Comparison of ENCODE assay signal across 9 mouse cellular contexts in genomic region chr8:84770100-84770953, GRCm38 (mm10). TPM values are rescaled to one million over a fixed set of nuclear protein-coding genes. Genes with fewer than 3 reads are reported as not detected.
A peak's percentile ranks its signal among the peaks of the same experiment; 100 is the strongest.
DNase-seq lines count a peak whose midpoint lies in the region; ATAC-seq lines count a peak whose summit lies in the region.
"Had no signal": no experiment of that assay in that cellular context is flagged by ENCODE, and none has a peak within 500 bp of the region (broad histone marks: within the 10 kb centered on the region; RNA-seq: fewer than 3 reads in every experiment).

No protein-coding gene starts in this region.

- peak overlapping the region; percentile 55 for H3K4me2 ChIP-seq in neural tube, embryonic 13.5 days

- no peak overlapping the region for H3K27ac ChIP-seq in neural tube, embryonic 13.5 days (replicated peaks)

- H3K4me1 ChIP-seq in neural tube, embryonic 13.5 days (replicated peaks) = peaks cover 78% of the 10 kb centered on the region

- ATAC-seq in cerebellum, adult (ENCODE audit: insufficient number of reproducible peaks, low FRiP score, low TSS enrichment) = no peak
- ATAC-seq in neural tube, embryonic 13.5 days (ENCODE audit: low read depth) = no peak

- no peaks in the 10 kb centered on the region for H3K36me3 ChIP-seq in neural tube, embryonic 13.5 days

- WGBS in neural tube, embryonic 13.5 days = 33% methylated on average over 12 of the region's 12 CpGs

- no peaks in the 10 kb centered on the region for H3K9me3 ChIP-seq in neural tube, embryonic 13.5 days

- H3K4me3 ChIP-seq in neural tube, embryonic 13.5 days = peak overlapping the region; percentile 31

- H3K9ac ChIP-seq in neural tube, embryonic 13.5 days = peak overlapping the region; percentile 54

- DNase-seq in cerebellum, adult 9-10 months = peak; percentile 62
- DNase-seq in neural tube, embryonic 10.5 days (ENCODE audit: extremely low spot score, low spot score) = no peak
- DNase-seq in lung, postnatal 10 days = peak; percentile 62
- no peak for DNase-seq in urinary bladder, adult 2 months (ENCODE audit: low spot score)
- no peak for DNase-seq in right cerebral cortex, postnatal 10 days (ENCODE audit: low spot score in 2 of 2)
- DNase-seq in adrenal gland, adult 18-20 months (ENCODE audit: low spot score in 2 of 2) = no peak
- DNase-seq: gastrocnemius, postnatal 10 days had no signal

- peaks cover 88% of the 10 kb centered on the region for H3K27me3 ChIP-seq in neural tube, embryonic 13.5 days

RNA-seq across cellular contexts. Expression of gene Nfix, which starts 29.8 kb away (rescaled TPM):
- 28.7 and 34.4 TPM in 2 replicates for polyA plus RNA-seq in neural tube, embryonic 13.5 days (2015; fragmentation: Nextera tagmentation; extraction: Ambion mirVana)
- 21.7 and 77.0 TPM in 2 replicates for polyA plus RNA-seq in urinary bladder, adult 2 months (2012; rRNA removed)
- total RNA-seq in adrenal gland, adult 18-20 months (2021) = 100 to 1,000 TPM in 1 of 2 experiments, 10 to 100 TPM in 1; 92.2 to 127 TPM

RNA-seq across cellular contexts. Expression of gene G430095P16Rik, which starts 47.5 kb away (rescaled TPM):
- 1.4 and 2.2 TPM in 2 replicates for polyA plus RNA-seq in neural tube, embryonic 13.5 days (2015; fragmentation: Nextera tagmentation; extraction: Ambion mirVana)
- polyA plus RNA-seq in urinary bladder, adult 2 months (2012; rRNA removed) = 1.0 and 1.2 TPM in 2 replicates
- under 1 TPM; 0.45 to 0.76 TPM for total RNA-seq in adrenal gland, adult 18-20 months (2021)

RNA-seq across cellular contexts. Expression of gene Dand5, which starts 52.3 kb away (rescaled TPM):
- polyA plus RNA-seq in neural tube, embryonic 13.5 days (2015; fragmentation: Nextera tagmentation; extraction: Ambion mirVana) = 12.3 and 12.8 TPM in 2 replicates
- polyA plus RNA-seq in urinary bladder, adult 2 months (2012; rRNA removed) = 4.7 and 4.8 TPM in 2 replicates
- total RNA-seq in adrenal gland, adult 18-20 months (2021) = 10 to 100 TPM; 10.6 to 10.8 TPM

Comparison
In these comparisons a context has a peak if more than half of its experiments do, and no peak if none do; other contexts are left out.
1. DNase-seq: peak in cerebellum, adult 9-10 months (single experiment) and lung, postnatal 10 days (single experiment); none in neural tube, embryonic 10.5 days (single experiment), urinary bladder, adult 2 months (single experiment), right cerebral cortex, postnatal 10 days (0 of 2) and adrenal gland, adult 18-20 months (0 of 2).